Mouse (Mus musculus): ENCODE measurements around the gene Gm8356. TPM values are rescaled to one million over a fixed set of nuclear protein-coding genes. Genes with fewer than 3 reads are reported as not detected.
"Not testable (repeated sequence)": the region's sequence is repeated elsewhere in the genome, so short reads cannot be mapped to it uniquely, and the experiment has no call there.

The Gm8356 gene
- polyA plus RNA-seq (2015; fragmentation: Nextera tagmentation; extraction: Ambion mirVana), result not detected in 2 replicates

GRCm38 (mm10) chr14:6537190-6537589, at the start of gene Gm8356:
TSS of gene Gm8356 (minus strand) at chr14:6537290.
- not testable (repeated sequence) for H3K27ac ChIP-seq; H3K27me3 ChIP-seq; H3K4me1 ChIP-seq; H3K9me3 ChIP-seq (replicated peaks); H3K4me3 ChIP-seq; ATAC-seq; H3K36me3 ChIP-seq (ENCODE audit: poor library complexity, severe bottlenecking); H3K4me2 ChIP-seq; H3K9ac ChIP-seq
- 53% methylated on average over 1 of the region's 2 CpGs for WGBS

GRCm38 (mm10) chr14:6486331-6486730, 50.8 kb downstream of the Gm8356 start:
- not testable (repeated sequence) for ATAC-seq
- WGBS, result 62% methylated on average over 1 of the region's 1 CpGs

GRCm38 (mm10) chr14:6485541-6485940, 51.5 kb downstream of the Gm8356 start:
- H3K4me2 ChIP-seq; H3K27ac ChIP-seq; H3K9ac ChIP-seq; H3K27me3 ChIP-seq; ATAC-seq; H3K9me3 ChIP-seq (replicated peaks); H3K36me3 ChIP-seq (ENCODE audit: poor library complexity, severe bottlenecking); H3K4me3 ChIP-seq; H3K4me1 ChIP-seq: not testable (repeated sequence)
- 71% methylated on average over 1 of the region's 1 CpGs for WGBS

More at GRCm38 (mm10) chr14:6486331-6486730, 50.8 kb downstream of the Gm8356 start:
- H3K9ac ChIP-seq; H3K36me3 ChIP-seq (ENCODE audit: poor library complexity, severe bottlenecking); H3K4me3 ChIP-seq; H3K4me1 ChIP-seq; H3K27me3 ChIP-seq; H3K4me2 ChIP-seq; H3K9me3 ChIP-seq (replicated peaks); H3K27ac ChIP-seq: not testable (repeated sequence)

GRCm38 (mm10) chr14:6482126-6482525, 55.0 kb downstream of the Gm8356 start:
- WGBS, result 83% methylated on average over 8 of the region's 8 CpGs
- H3K36me3 ChIP-seq (ENCODE audit: poor library complexity, severe bottlenecking); H3K27me3 ChIP-seq; H3K4me2 ChIP-seq; H3K4me1 ChIP-seq; H3K27ac ChIP-seq; H3K9ac ChIP-seq; H3K9me3 ChIP-seq (replicated peaks); ATAC-seq; H3K4me3 ChIP-seq: not testable (repeated sequence)

Other genes with a start within 250 kb of the Gm8356 start
- gene Gm21103, start 232.4 kb downstream of the Gm8356 start, polyA plus RNA-seq (2015; fragmentation: Nextera tagmentation; extraction: Ambion mirVana), result not detected in 2 replicates
- gene Gm3618, start 193.6 kb downstream of the Gm8356 start, polyA plus RNA-seq (2015; fragmentation: Nextera tagmentation; extraction: Ambion mirVana), result not detected in 2 replicates
- gene Gm16440, start 147.0 kb downstream of the Gm8356 start, polyA plus RNA-seq (2015; fragmentation: Nextera tagmentation; extraction: Ambion mirVana), result not detected in 2 replicates
- 1.9 and 2.6 TPM in 2 replicates for gene Gm3591, start 124.8 kb downstream of the Gm8356 start, polyA plus RNA-seq (2015; fragmentation: Nextera tagmentation; extraction: Ambion mirVana)
- not detected in 2 replicates for gene Gm3594, start 92.7 kb downstream of the Gm8356 start, polyA plus RNA-seq (2015; fragmentation: Nextera tagmentation; extraction: Ambion mirVana)
- gene Gm3629, start 53.3 kb upstream of the Gm8356 start, polyA plus RNA-seq (2015; fragmentation: Nextera tagmentation; extraction: Ambion mirVana), result 0.36 TPM in 1 of 2 replicates, not detected in the other
- not detected in 2 replicates for gene Gm3460, start 85.1 kb upstream of the Gm8356 start, polyA plus RNA-seq (2015; fragmentation: Nextera tagmentation; extraction: Ambion mirVana)
- gene Gm10251, start 146.9 kb upstream of the Gm8356 start, polyA plus RNA-seq (2015; fragmentation: Nextera tagmentation; extraction: Ambion mirVana), result not detected in 2 replicates
- gene Gm8050, start 183.0 kb upstream of the Gm8356 start, polyA plus RNA-seq (2015; fragmentation: Nextera tagmentation; extraction: Ambion mirVana), result not detected in 2 replicates
- 9.1 and 9.5 TPM in 2 replicates for gene Gm3636, start 205.0 kb upstream of the Gm8356 start, polyA plus RNA-seq (2015; fragmentation: Nextera tagmentation; extraction: Ambion mirVana)
- not detected in 2 replicates for gene Gm8362, start 237.1 kb upstream of the Gm8356 start, polyA plus RNA-seq (2015; fragmentation: Nextera tagmentation; extraction: Ambion mirVana)

All from forebrain, embryonic 13.5 days (tissue).